Mouse (Mus musculus): ENCODE measurements at regions not wholly inside any gene's neighbourhood (a gene's known extent, or its start where the extent isn't known, plus 50 kb on each side); places are given as distances from the start of the nearest gene placed in this dataset.
A peak's percentile ranks its signal among the peaks of the same experiment; 100 is the strongest.

DNA sequence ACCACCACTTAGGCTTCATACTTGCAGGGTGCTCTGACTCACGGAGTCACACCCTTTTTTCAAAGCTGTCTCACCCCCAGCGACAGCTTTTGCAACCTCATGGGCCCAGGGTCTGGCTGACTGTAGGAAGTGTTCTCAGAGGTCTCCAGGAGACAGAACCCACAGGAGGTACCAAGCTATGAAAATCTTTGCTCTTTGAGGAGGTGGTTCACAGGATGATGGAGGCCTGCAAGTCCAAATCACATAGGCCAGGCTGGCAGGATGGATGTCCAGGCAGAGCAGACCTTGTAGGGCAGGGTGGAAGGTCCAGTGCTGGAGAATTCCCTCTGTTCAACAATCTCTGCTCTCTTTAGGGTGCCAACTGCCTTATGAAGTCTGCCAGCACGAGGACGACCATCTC is 289.2 kb downstream of the Foxo1 start:
- DNase-seq (ENCODE audit: low spot score in 2 of 2): no peak

DNA sequence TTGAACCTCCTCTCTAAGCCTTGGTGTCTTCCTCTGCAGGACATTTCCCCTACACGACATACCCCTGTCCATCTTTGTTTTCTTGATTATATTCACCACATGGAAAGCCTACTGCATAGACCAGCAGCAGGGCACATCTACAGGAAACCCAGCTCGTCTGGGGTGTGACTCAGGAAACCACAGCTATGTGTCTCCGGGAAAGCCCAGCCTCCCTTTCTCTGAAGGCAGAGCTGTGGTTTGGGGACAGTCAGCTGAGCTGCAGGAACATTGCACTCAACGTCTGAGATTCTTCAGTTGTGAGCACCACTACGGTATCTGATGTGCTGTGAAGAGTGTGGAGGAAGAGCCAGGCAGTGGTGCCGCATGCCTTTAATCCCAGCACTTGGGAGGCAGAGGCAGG is 286.9 kb downstream of the Foxo1 start:
- DNase-seq (ENCODE audit: low spot score in 2 of 2): no peak

DNA sequence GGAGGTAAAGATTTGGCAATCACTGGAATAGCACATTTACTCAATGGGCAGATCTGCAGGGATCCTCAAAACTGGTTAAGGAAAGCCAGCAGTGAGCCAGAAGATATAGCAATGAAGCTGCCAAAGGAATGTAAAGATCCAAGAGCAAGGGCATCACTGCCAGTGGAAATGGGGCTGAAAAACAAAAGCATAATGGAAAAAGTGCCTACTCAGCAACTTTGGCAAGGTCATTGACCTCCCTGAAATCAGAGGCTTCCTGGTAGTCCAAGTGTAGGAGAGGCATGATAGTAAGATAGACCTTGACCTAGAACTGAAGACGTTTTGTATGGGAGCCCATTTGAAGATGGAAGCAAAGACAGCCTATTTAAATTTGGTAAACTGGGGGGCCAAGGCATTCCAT is 286.4 kb downstream of the Foxo1 start:
- DNase-seq (ENCODE audit: low spot score in 2 of 2): no peak

DNA sequence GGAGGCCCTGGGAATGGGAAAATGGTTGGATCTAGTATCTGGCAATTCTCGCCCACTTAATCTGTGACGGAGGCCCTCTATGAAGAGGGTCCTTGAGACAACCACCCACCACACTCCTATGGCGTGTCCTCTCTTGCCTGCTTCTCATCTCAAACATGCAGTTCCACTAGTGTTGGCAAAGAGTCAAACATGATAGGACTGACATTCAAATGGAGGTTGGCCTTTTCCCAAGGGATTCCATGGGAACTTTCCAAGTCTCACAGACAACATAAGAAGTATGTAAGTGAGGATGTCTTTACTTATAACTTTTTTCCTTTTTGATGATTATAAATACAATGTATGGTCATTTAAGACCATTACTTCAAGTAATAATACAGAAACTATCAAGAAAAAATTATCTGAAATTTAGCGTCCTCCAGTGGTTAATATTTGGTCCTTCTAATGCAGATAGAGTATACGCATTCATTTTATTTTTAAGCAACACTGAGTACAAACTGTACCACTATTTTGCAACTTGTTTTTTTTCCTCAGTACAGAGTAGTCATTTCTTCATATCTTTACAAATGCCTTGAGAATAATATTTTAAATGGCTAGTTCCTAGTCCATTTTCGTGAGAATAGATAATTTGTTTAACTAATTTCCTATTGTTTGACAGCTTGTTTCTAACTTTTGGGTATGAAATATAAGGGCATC is 280.2 kb downstream of the Foxo1 start:
- DNase-seq (ENCODE audit: low spot score in 2 of 2): no peak

DNA sequence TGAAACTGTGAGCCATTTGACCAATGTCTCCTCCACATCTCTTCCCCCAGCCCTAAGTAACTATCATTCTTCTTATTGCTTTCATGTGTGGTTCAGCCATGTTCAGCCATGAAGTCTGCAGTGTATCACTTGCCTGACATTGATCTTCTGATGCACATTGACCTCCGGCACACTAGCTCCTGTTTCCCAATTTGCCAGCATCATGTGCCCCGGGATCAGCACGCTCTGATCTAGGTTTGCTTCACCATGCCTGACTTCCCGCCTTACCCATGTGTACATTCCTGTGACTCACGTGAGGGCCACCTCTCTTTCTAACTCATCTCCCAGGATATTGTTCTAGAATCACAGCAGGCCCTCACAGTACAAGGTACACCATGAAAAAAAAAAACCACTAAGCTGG is 277.9 kb downstream of the Foxo1 start:
- DNase-seq (ENCODE audit: low spot score in 2 of 2): no peak

DNA sequence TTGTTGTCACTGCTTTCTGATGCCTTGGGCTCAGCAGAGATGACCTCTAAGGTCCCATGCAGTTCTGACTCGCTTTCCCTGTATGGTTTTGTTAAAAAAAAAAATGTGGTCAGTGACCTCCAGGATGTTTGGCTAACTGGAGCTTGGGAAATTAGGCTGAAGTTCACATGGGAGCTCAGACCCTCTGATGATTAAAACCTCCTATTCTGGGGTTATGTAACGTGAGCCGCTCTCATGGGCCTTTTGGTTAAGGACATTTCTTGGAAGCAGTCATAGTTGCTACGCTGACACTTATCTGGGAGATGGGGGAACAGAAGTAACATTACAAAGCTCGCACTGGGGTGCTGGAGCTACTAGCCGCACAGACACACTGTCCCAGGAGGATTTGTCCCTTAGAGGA is 274.9 kb downstream of the Foxo1 start:
- no peak for DNase-seq (ENCODE audit: low spot score in 2 of 2)

DNA sequence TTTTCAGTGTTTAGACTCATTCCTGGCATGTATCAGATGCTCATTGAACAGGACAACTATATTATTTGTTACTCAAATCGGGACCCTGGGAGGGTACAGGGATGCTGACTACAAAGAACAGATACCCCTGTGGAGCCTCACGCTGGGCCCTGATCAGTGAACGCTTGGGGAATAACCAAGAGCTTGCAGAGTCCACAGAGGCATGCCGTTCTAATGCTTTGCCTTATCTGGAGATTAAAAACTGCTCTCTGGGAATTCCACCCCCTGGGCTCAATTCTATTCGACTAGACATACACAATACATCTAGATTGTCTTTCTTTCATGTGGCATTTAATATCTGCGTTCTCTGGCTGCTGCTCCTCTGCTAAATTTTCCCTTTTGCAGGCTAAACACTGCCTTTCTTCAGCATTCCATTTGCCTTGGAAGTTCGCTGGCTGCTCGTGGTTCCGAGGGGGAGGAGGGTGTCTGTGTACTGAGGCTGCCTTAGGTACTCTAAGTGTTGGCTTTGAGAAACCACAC is 272.8 kb downstream of the Foxo1 start:
- DNase-seq (ENCODE audit: low spot score in 2 of 2): no peak

DNA sequence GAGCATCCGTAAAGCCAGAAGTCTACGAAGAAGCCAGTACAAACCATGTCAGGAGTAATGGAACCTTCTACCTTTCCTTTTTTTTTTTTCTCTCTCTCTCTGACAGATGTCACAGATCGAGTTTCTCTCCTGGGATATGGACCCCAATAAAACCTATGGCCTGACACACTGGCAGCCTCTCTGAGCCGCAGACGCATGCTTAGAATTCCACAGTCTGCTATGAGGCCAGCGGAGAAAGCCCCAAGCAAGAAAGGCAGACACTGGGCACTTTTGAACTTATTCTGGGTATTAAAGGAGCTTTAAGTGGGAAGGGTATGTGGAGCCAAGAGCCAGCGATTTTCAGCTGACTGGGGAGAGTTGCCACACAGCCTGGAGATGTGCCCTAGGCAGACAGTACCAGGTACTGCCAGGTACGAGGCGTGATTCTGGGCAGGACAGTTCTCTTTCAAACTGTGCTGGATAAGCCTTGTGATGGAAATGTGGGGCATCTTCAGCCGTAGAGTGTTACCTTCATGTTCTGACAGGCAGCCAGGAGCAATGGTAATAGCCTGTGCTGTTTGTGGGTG is 271.8 kb downstream of the Foxo1 start:
- no peak for DNase-seq (ENCODE audit: low spot score in 2 of 2)

DNA sequence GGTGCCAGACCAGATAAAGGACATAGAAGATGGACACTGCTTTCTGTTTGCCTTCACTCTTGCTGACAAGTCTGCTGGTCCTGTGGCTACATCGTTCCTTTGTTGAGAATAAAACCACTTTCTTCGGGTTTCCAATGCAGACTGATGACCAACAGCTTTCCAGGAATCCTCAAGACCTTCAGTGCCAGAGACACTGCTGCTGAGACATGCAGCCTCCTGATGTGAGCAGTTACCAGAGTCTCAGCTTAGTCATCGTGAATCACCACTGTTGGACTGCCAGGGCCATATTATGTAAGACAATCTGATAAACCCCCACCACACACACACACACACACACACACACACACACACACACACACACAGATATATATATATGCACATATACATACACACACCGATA is 270.2 kb downstream of the Foxo1 start:
- peak in 1 of 2 experiments; percentile 14 for DNase-seq (ENCODE audit: low spot score in 2 of 2)

DNA sequence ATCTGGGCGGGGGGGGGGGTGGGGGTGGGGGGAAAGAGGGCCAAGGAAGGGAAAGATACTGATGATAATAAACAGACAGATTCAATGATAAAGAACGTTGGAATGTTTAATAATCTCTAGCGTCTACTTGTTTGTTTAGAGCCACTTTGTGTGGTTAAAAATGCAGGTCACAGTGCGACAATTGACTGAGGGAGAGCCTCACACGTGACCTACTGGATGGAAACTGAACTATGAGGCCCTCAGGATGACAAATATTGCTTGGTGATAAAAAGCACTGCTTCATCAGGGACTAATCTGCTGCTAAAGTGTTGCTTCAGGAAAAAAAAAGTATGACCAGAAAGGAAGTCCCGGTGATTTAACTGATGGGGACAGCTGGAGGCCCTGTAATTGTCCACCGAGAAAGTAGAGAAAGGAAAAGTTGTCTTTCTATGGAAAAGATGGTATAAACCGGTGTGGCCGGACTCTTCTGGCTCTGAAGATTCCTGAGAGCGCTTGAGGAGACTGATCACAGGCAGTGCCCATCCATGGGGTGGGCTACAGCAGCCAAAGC is 269.3 kb downstream of the Foxo1 start:
- DNase-seq (ENCODE audit: low spot score in 2 of 2): no peak

DNA sequence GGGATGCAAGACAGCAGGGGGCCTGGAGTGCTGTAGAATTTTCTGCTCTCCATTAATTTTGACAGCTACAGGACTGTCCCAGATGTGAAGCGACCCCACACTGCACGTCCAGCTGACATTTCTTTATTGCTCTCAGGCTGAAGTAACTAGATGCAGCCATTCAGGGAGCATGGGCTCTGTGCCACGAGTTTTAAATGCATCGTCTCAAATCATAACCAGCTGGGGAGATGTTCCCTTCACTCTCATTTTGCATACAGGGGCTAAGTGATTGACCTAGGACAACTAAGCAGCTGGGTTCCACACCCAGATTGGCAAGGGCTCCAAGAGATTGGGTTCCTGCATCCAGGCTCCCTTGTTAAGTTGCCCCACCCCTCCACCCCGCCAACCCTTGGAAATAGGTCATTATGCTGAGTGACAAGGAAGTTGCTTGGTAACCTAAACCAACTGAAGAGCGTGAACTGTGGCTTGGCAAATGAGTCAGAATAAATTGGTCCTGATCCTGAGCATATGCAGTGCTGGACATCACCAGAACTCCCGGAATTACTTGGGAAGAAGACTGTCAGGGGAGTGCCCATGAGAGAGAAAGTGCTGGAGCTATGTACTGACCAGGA is 267.4 kb downstream of the Foxo1 start:
- DNase-seq (ENCODE audit: low spot score in 2 of 2): no peak

DNA sequence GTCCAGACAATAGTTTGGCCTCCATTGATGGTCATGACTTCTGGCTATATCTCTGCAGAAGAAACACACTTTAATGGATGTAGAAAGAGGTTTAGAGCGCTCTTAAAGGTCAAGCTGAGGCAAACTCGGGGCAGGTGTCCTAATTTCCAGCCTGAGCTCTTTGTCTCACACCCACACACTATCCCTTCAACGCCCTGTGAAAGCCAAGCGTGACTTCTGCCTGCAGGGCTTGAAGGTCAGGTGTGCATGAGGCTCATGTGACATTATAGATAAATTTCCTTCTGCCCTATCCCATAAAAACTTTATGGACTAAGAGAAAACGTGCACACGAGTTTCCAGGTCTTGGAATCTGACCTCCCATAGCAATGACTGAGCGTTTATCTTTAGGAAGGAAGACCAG is 266.0 kb downstream of the Foxo1 start:
- DNase-seq (ENCODE audit: low spot score in 2 of 2): no peak

DNA sequence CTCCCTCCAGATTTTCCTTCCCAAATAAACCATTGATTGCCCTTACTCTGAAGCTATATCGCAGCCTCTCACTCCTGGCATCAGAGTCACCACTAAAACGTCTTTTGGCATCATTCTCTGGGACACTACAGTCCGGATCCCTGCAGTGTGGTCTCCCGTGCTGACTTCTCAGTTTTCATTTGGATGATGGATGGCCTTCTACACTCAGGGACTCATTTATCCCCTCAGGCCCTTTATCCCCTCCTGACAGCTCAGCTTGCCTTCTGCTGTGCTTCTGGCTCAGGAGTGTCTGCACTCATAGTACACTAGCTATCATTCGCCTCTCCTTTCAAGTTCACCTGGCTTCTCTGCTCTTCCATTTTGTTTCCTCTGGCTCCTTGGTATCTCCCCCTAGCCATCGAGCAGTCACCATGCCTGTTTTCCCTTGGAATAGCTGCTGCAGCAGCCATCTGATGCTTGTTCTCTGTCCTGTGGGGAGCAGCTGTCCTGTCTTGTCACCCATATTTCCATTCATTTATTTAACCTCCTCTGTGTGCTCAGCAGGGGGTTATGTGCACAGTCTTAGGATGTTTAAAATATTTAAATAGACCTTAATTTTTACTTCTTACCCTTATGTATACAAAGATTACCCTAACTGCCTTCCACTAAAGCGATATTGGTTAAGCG is 263.7 kb downstream of the Foxo1 start:
- DNase-seq (ENCODE audit: low spot score in 2 of 2): no peak

DNA sequence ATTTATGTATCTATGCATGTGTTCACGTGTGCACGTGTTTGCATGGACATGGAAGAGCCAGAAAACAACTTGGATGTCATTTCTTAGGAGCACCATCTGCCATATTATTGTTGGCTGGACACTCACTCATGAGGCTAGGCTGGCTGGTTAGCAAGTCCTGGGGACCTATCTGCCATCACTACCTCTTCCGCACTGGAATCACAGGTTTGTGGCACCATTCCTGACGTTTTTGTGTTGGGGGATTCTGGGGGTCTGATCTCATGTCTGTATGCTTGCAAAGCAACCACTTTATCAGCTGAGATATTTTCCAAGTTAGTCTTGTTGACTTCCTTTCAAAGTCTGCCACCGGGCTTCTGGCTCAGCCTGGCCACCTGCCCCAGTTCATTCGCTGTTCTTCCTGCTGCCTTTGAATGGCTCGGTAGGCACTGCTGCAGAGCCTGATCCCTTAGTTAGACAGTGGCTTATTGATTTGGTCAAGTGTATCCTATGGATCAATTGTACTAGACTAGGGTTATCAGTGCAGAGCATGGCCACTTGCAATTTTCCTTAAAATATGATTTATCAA is 262.4 kb downstream of the Foxo1 start:
- DNase-seq (ENCODE audit: low spot score in 2 of 2): no peak

DNA sequence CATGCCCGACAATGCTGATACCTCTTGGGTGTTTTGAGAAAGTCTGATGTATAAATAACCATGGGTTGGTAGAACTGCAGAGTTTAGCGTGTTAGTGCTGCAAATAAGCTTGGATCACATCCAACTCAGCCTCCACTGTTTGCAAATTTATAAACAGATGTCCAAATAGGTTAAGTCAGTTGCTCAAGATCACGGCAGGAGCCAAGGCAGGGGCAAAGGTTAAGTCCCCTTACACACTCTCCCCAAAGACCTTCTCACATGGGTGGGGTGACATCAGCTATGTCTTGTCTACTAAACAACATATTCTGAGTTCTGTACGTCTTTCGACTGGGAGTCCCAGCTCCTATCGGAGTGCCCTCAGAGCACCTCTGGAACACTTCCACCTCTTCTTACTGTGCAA is 261.0 kb downstream of the Foxo1 start:
- peak in 1 of 2 experiments; percentile 38 for DNase-seq (ENCODE audit: low spot score in 2 of 2)

DNA sequence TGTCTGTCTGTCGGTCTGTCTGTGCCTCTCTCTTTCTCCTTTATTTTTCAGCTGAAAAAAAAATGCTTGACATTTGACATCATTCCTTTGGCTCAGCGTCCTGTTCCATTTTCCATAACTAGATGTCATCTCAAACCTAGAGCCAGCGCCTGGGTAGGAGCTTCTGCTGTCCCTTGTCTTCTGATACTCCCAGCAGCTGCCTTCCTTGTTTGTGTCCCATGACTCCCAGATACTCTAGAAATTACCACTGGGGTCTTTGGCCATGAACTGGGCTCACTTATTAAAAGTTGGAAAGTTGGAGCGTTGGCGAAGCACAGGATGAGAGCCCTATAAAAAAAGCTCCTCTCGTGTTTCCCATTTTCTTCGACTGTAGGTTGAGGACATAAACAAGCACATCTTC is 260.4 kb downstream of the Foxo1 start:
- DNase-seq (ENCODE audit: low spot score in 2 of 2): no peak

DNA sequence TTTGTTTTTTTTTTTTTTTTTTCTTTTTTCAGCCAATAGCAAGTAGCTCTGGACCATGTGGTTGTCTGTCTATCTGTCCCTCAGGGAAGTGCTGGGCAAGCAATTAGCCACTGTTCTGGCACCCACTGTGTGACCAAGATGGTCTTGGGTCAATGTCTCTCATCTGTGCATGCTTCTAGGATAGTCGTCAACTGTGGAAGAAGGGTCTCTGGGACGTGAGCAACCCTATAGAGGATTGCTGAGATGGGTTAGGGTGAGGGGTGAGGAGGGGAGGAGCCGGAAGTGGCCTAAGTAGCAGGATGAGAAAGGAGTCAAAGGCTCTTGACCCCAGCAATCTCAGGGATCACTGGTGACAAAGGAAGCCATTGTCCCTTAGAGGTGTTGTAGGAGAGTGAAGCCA is 259.6 kb downstream of the Foxo1 start:
- DNase-seq (ENCODE audit: low spot score in 2 of 2): no peak

DNA sequence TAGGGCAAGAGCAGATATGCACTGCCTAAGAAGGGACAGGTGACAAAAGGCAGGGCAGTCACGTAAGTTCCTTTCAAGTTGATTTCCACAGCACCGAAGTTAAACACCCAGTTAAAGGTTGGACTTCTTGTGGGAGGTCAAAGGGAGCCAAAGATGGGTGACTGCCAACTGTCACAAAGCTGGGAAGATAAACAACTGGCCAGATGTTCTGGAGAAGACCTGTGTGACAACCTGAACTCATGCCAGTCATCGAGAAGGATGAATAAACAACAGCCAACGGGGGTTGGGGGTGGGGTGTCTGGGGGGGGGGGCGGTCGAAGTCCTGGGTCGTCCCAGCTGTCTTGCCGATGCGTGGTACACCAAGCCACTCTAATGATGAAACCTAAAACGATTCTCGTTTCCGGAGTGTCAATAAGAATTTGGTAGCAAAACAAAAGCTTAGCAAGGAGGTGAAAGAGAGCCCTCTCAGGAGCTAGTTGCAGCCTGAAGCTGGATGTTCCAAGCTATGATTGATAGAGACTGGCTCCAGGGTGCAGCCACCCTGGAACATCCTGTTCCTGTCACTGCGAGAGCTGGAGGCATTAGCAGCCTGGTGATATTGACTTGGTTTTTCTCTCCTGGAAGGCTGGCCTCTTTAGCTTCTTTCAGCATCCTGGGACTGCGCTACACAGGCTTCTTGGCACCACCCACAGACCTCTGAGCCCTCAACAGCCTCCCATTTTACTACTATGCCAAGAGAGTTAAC is 259.0 kb downstream of the Foxo1 start:
- no peak for DNase-seq (ENCODE audit: low spot score in 2 of 2)

DNA sequence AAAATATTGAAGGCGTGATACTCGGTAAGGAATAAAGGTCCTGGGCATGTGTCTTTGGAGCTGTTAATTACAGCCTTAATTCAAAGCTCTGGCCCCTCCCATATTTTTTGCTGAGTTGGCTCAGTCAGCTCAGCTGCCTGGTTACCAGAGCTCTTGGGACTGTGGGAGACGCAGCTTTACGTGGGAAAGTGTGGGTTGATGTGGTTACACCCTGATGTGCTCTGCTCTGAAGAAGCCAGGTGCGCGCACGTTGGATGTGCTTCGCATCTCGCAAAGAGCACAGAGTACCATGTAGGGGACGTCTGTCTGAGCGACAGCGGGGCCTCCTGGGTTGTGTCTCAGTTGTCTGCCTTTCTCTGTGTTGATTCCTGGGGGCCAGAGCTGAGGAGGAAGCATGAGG is 254.8 kb downstream of the Foxo1 start:
- DNase-seq (ENCODE audit: low spot score in 2 of 2): no peak

DNA sequence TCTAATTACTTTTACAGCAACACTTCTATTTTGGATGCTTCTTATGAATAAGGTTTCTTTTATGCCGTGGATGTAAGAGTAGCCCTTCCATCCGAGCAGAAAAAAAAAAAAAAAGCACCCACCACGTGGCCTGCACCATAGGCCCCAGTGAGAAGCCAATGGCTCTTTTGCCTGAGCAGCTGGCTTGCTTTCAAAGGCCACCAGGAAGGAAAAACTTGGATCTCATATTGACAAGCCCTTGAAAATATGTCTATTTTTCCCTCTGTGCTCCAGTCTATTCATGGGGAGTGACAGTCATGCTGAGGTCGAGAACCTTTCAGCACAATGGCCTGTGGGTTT is 252.4 kb downstream of the Foxo1 start:
- no peak for DNase-seq (ENCODE audit: low spot score in 2 of 2)
